Mouse (Mus musculus) left cerebral cortex, postnatal 25 days (tissue): ENCODE measurements around the gene Psg22. TPM values are rescaled to one million over a fixed set of nuclear protein-coding genes. Genes with fewer than 3 reads are reported as not detected.

Source experiments
- total RNA-seq, 2 experiments: library from RNA; stranded (reverse); gene quantifications; 2 replicates each; pipeline ENCODE4 v1.2.3; 2021

The Psg22 gene
- total RNA-seq, 2 experiments from 2014 or later = not detected

Other genes with a start within 250 kb of the Psg22 start
- not detected for gene Psg26, start 233.9 kb upstream of the Psg22 start, total RNA-seq
- gene Psg25, start 185.8 kb upstream of the Psg22 start, total RNA-seq = not detected
- gene Psg27, start 150.8 kb upstream of the Psg22 start, total RNA-seq = not detected
- gene Psg23, start 101.6 kb upstream of the Psg22 start, total RNA-seq = not detected
- gene Psg21, start 61.4 kb upstream of the Psg22 start, total RNA-seq = not detected
- gene Psg20, start 31.9 kb upstream of the Psg22 start, total RNA-seq = not detected
- not detected for gene Psg19, start 80.4 kb downstream of the Psg22 start, total RNA-seq
- gene Psg17, start 103.5 kb downstream of the Psg22 start, total RNA-seq = not detected
- gene Mill2, start 121.9 kb downstream of the Psg22 start, total RNA-seq = 1 to 10 TPM; 1.8 to 2.1 TPM
- 10 to 100 TPM; 23.2 to 26.3 TPM for gene Pglyrp1, start 153.2 kb downstream of the Psg22 start, total RNA-seq
- 10 to 100 TPM in 1 of 2 experiments, 1 to 10 TPM in 1; 9.9 to 10.5 TPM for gene Ccdc61, start 192.3 kb downstream of the Psg22 start, total RNA-seq
- 10 to 100 TPM; 78.2 to 84.6 TPM for gene Nova2, start 207.8 kb downstream of the Psg22 start, total RNA-seq